Mouse (Mus musculus) hindbrain, postnatal 0 days (tissue): ENCODE results near the gene Slc39a9. TPM values are rescaled to one million over a fixed set of nuclear protein-coding genes. Genes with fewer than 3 reads are reported as not detected.

Experiments
- ATAC-seq: fragments of 200-750 bp; cut with Nextera tagmentation; 2 replicates; pipeline ENCODE4 v1.8.0; 2017; ENCODE audit warnings: mild to moderate bottlenecking, moderate TSS enrichment, moderate library complexity
- DNase-seq: peaks from one replicate; pipeline ENCODE4 v3.0.0-alpha.2; 2015; ENCODE audit warnings: low spot score
- H3K27ac ChIP-seq: fragments of 300-500 bp; sonication (generic); 2 replicates; pipeline ENCODE4 v1.5.1; 2014; ENCODE audit warnings: mild to moderate bottlenecking
- H3K27me3 ChIP-seq: fragments of 300-500 bp; sonication (generic); 2 replicates; pipeline ENCODE4 v1.6.1; 2014; ENCODE audit warnings: low read length, mixed read lengths; ENCODE audit not compliant: insufficient read depth
- H3K36me3 ChIP-seq: fragments of 300-500 bp; sonication (generic); 2 replicates; pipeline ENCODE4 v1.6.1; 2014; ENCODE audit warnings: low read length, mixed read lengths; ENCODE audit not compliant: insufficient read depth
- H3K4me1 ChIP-seq: fragments of 300-500 bp; sonication (generic); 2 replicates; pipeline ENCODE4 v1.6.1; 2014; ENCODE audit warnings: antibody characterized with exemption, low read length, mixed read lengths; ENCODE audit not compliant: insufficient read depth
- H3K4me2 ChIP-seq: fragments of 300-500 bp; sonication (generic); 2 replicates; pipeline ENCODE4 v1.6.1; 2014; ENCODE audit warnings: low read depth, mild to moderate bottlenecking, low read length, moderate library complexity, mixed read lengths
- H3K4me3 ChIP-seq: fragments of 300-500 bp; sonication (generic); 2 replicates; pipeline ENCODE4 v1.5.1; 2014; ENCODE audit warnings: low read length
- H3K9ac ChIP-seq: fragments of 300-500 bp; sonication (generic); replicated peaks from 2 replicates; pipeline ENCODE4 v1.6.1; 2014; ENCODE audit warnings: mild to moderate bottlenecking, low read length, moderate library complexity, mixed read lengths
- H3K9me3 ChIP-seq: fragments of 300-500 bp; sonication (generic); 2 replicates; pipeline ENCODE4 v1.6.1; 2016; ENCODE audit warnings: low read length, mixed read lengths
- CTCF ChIP-seq: IDR thresholded peaks from 2 replicates; pipeline ENCODE4 v1.5.1; 2016; ENCODE audit warnings: antibody characterized with exemption, control low read depth, low read depth
- WGBS: fragments of 180-500 bp; shearing (Covaris S2); extraction: QIAGEN DNeasy Blood & Tissue Kit; methylation state at CpG from one replicate; pipeline ENCODE4 v1.1.7; 2014; 5-methylcytosine and 5-hydroxymethylcytosine counted together
- polyA plus RNA-seq: library from polyadenylated mRNA; unstranded; fragments of >200 nt; fragmentation: Nextera tagmentation; extraction: Ambion mirVana; gene quantifications from 2 replicates; pipeline ENCODE4 v1.2.1, GENCODE M21; 2015
- total RNA-seq: library from RNA; depleted of rRNA; stranded (reverse); fragments of >200 nt; gene quantifications from 2 replicates; pipeline ENCODE4 v1.2.3, GENCODE M21; 2014; rRNA removed

Gene Slc39a9
- total and polyA plus RNA-seq, 2 experiments from 2014 or later = 17.7 to 19.4 TPM

GRCm38 (mm10) chr12:80724853-80725559 is 81.3 kb downstream of the Slc39a9 start:
- Histone ChIP-seq H3K4me1 (no peaks in the 10 kb centered on the region), H3K27me3 (no peaks in the 10 kb centered on the region), H3K9me3 (no peaks in the 10 kb centered on the region), H3K4me3 (no peak overlapping the region), H3K36me3 (no peaks in the 10 kb centered on the region), H3K27ac (no peak overlapping the region), H3K9ac (no peak overlapping the region), H3K4me2 (no peak overlapping the region)
- WGBS = 23% methylated on average over 10 of the region's 10 CpGs
- peak; percentile 89 for DNase-seq
- peak; percentile 94 for TF ChIP-seq CTCF
- ATAC-seq = no peak; the same call in 1 of the 2 replicates

GRCm38 (mm10) chr12:80728207-80728606 is 84.5 kb downstream of the Slc39a9 start:
- Histone ChIP-seq H3K27me3 (no peaks in the 10 kb centered on the region), H3K4me1 (no peaks in the 10 kb centered on the region), H3K4me3 (no peak overlapping the region), H3K9me3 (no peaks in the 10 kb centered on the region), H3K4me2 (no peak overlapping the region), H3K27ac (no peak overlapping the region), H3K9ac (no peak overlapping the region), H3K36me3 (no peaks in the 10 kb centered on the region)
- no peak for ATAC-seq
- no peak for TF ChIP-seq CTCF
- 38% methylated on average over 1 of the region's 1 CpGs for WGBS
- no peak for DNase-seq

- peak; percentile 49 for DNase-seq
- TF ChIP-seq CTCF = peak; percentile 67
Observed at GRCm38 (mm10) chr12:80728814-80729213, 85.1 kb downstream of the Slc39a9 start.

GRCm38 (mm10) chr12:80729758-80730530 is 86.3 kb downstream of the Slc39a9 start:
- WGBS = 78% methylated on average over 12 of the region's 12 CpGs
- Histone ChIP-seq H3K9me3 (no peaks in the 10 kb centered on the region), H3K9ac (no peak overlapping the region), H3K4me1 (no peaks in the 10 kb centered on the region), H3K4me3 (no peak overlapping the region), H3K36me3 (no peaks in the 10 kb centered on the region), H3K27ac (no peak overlapping the region), H3K4me2 (no peak overlapping the region), H3K27me3 (no peaks in the 10 kb centered on the region)
- no peak for ATAC-seq
- TF ChIP-seq CTCF = no peak
- DNase-seq = no peak

More at GRCm38 (mm10) chr12:80728814-80729213, 85.1 kb downstream of the Slc39a9 start:
- no peaks in the 10 kb centered on the region for H3K9me3 ChIP-seq
- no peak for ATAC-seq
- no peak overlapping the region for H3K27ac ChIP-seq
- no peaks in the 10 kb centered on the region for H3K4me1 ChIP-seq
- H3K36me3 ChIP-seq = no peaks in the 10 kb centered on the region
- WGBS = 44% methylated on average over 2 of the region's 2 CpGs
- H3K4me2 ChIP-seq = no peak overlapping the region
- no peak overlapping the region for H3K4me3 ChIP-seq
- no peak overlapping the region for H3K9ac ChIP-seq
- H3K27me3 ChIP-seq = no peaks in the 10 kb centered on the region

GRCm38 (mm10) chr12:80730567-80730966 is 86.9 kb downstream of the Slc39a9 start:
- WGBS = 5% methylated on average over 9 of the region's 9 CpGs
- ATAC-seq (peak; percentile 90), DNase-seq (peak; percentile 90)
- no peaks in the 10 kb centered on the region for H3K36me3 ChIP-seq
- H3K9me3 ChIP-seq = no peaks in the 10 kb centered on the region
- H3K4me1 ChIP-seq = no peaks in the 10 kb centered on the region
- peak; percentile 91 for TF ChIP-seq CTCF
- H3K4me3 ChIP-seq = no peak overlapping the region
- no peak overlapping the region for H3K27ac ChIP-seq
- no peak overlapping the region for H3K9ac ChIP-seq
- no peaks in the 10 kb centered on the region for H3K27me3 ChIP-seq
- no peak overlapping the region for H3K4me2 ChIP-seq

Other genes starting within 250 kb of the Slc39a9 start
- gene Dcaf5, start 207.3 kb upstream of the Slc39a9 start, total RNA-seq = 53.0 and 55.5 TPM in 2 replicates
- 18.6 and 19.6 TPM in 2 replicates for gene Dcaf5, start 207.3 kb upstream of the Slc39a9 start, polyA plus RNA-seq
- 25.2 and 30.6 TPM in 2 replicates for gene Exd2, start 180.8 kb upstream of the Slc39a9 start, total RNA-seq
- gene Exd2, start 180.8 kb upstream of the Slc39a9 start, polyA plus RNA-seq = 26.3 and 29.9 TPM in 2 replicates
- gene Galnt16, start 125.6 kb upstream of the Slc39a9 start, total RNA-seq = 67.9 and 72.1 TPM in 2 replicates
- gene Galnt16, start 125.6 kb upstream of the Slc39a9 start, polyA plus RNA-seq = 26.5 and 28.2 TPM in 2 replicates
- gene Erh, start 458 bp downstream of the Slc39a9 start, total RNA-seq = 62.1 and 95.6 TPM in 2 replicates
- 278 and 295 TPM in 2 replicates for gene Erh, start 458 bp downstream of the Slc39a9 start, polyA plus RNA-seq
- 7.1 and 9.8 TPM in 2 replicates for gene Plekhd1, start 48.7 kb downstream of the Slc39a9 start, total RNA-seq
- gene Plekhd1, start 48.7 kb downstream of the Slc39a9 start, polyA plus RNA-seq = 6.6 and 7.2 TPM in 2 replicates
- 18.6 and 23.7 TPM in 2 replicates for gene Ccdc177, start 116.8 kb downstream of the Slc39a9 start, total RNA-seq
- 1.8 and 2.0 TPM in 2 replicates for gene Ccdc177, start 116.8 kb downstream of the Slc39a9 start, polyA plus RNA-seq
- 21.3 and 26.3 TPM in 2 replicates for gene Susd6, start 146.6 kb downstream of the Slc39a9 start, total RNA-seq
- gene Susd6, start 146.6 kb downstream of the Slc39a9 start, polyA plus RNA-seq = 9.2 and 9.9 TPM in 2 replicates